Mouse (Mus musculus) CD8-positive naive resting alpha-beta T cell, adult 57 days (primary cell): ENCODE measurements around the gene Oas1h. TPM values are rescaled to one million over a fixed set of nuclear protein-coding genes. Genes with fewer than 3 reads are reported as not detected.

Source experiments
- total RNA-seq: library from RNA; stranded (reverse); gene quantifications from one replicate; pipeline ENCODE4 v1.2.4, GENCODE M21; 2023

Oas1h gene
- not detected for total RNA-seq

GRCm38 (mm10) chr5:120861121-120861520 is at the start of gene Oas1h:
Gene Oas1h, plus strand, starts transcription at chr5:120861421.

GRCm38 (mm10) chr5:120811951-120812819 is 49.0 kb upstream of the Oas1h start, which contains the start of gene Oas1c:
Gene Oas1c, minus strand, starts transcription at chr5:120812514.

GRCm38 (mm10) chr5:120847067-120847466 is 14.2 kb upstream of the Oas1h start, which contains the start of gene Oas1f:
Gene Oas1f, plus strand, starts transcription at chr5:120847367.

GRCm38 (mm10) chr5:120887413-120887812 is 26.2 kb downstream of the Oas1h start, which contains the start of gene Oas1g:
Gene Oas1g, minus strand, starts transcription at chr5:120887613.

GRCm38 (mm10) chr5:120906791-120907733 is 45.8 kb downstream of the Oas1h start, which contains the start of gene Oas1a:
Gene Oas1a, minus strand, starts transcription at chr5:120907521.

GRCm38 (mm10) chr5:120914204-120914603 is 53.0 kb downstream of the Oas1h start, which contains the start of gene Oas1d:
Gene Oas1d, plus strand, starts transcription at chr5:120914536.

Other genes with a start within 250 kb of the Oas1h start
- 4.3 TPM for gene Rita1, start 248.8 kb upstream of the Oas1h start, total RNA-seq
- 127 TPM for gene Ddx54, start 248.7 kb upstream of the Oas1h start, total RNA-seq
- gene Cfap73, start 227.2 kb upstream of the Oas1h start, total RNA-seq: not detected
- 18.0 TPM for gene Rasal1, start 212.6 kb upstream of the Oas1h start, total RNA-seq
- 280 TPM for gene Dtx1, start 149.5 kb upstream of the Oas1h start, total RNA-seq
- 4.1 TPM for gene Oas2, start 111.6 kb upstream of the Oas1h start, total RNA-seq
- gene Oas3, start 83.8 kb upstream of the Oas1h start, total RNA-seq: 13.6 TPM
- 1.2 TPM for gene Oas1e, start 65.9 kb upstream of the Oas1h start, total RNA-seq
- gene Oas1c, start 48.9 kb upstream of the Oas1h start, total RNA-seq: 16.8 TPM
- not detected for gene Oas1f, start 14.1 kb upstream of the Oas1h start, total RNA-seq
- not detected for gene Oas1g, start 26.2 kb downstream of the Oas1h start, total RNA-seq
- gene Oas1a, start 46.1 kb downstream of the Oas1h start, total RNA-seq: 2.2 TPM
- gene Oas1d, start 53.1 kb downstream of the Oas1h start, total RNA-seq: not detected
- gene Rph3a, start 148.7 kb downstream of the Oas1h start, total RNA-seq: not detected